Mouse (Mus musculus) megakaryocyte, embryonic 14.5 days (primary cell): ENCODE measurements around the gene Cldn4. TPM values are rescaled to one million over a fixed set of nuclear protein-coding genes. Genes with fewer than 3 reads are reported as not detected.
"Not testable (repeated sequence)": the region's sequence is repeated elsewhere in the genome, so short reads cannot be mapped to it uniquely, and the experiment has no call there.

Experiments
- H3K27me3 ChIP-seq: replicated peaks from 2 replicates; pipeline ENCODE3; 2012; ENCODE audit warnings: inconsistent platforms
- H3K36me3 ChIP-seq: replicated peaks from 2 replicates; pipeline ENCODE3; 2012; ENCODE audit warnings: low read length, inconsistent platforms, mixed read lengths
- H3K4me1 ChIP-seq: 2 replicates; pipeline ENCODE4 v1.6.1; 2012; ENCODE audit warnings: inconsistent platforms
- H3K4me3 ChIP-seq: replicated peaks from 2 replicates; pipeline ENCODE3; 2012; ENCODE audit warnings: moderate library complexity, mild to moderate bottlenecking, inconsistent platforms
- H3K9me3 ChIP-seq: 2 replicates; pipeline ENCODE4 v1.6.1; 2012; ENCODE audit warnings: inconsistent platforms
- FLI1 ChIP-seq: IDR thresholded peaks from 2 replicates; pipeline ENCODE4 v1.6.1; 2012; ENCODE audit warnings: low read length, inconsistent platforms, mixed read lengths
- GATA1 ChIP-seq: IDR thresholded peaks from 3 replicates; pipeline ENCODE4 v1.6.1; 2012; ENCODE audit warnings: mixed read lengths, low read length, inconsistent platforms, borderline replicate concordance
- polyA plus RNA-seq: library from polyadenylated mRNA; stranded (reverse); fragments of >175 nt; gene quantifications from 2 replicates; pipeline ENCODE4 v1.2.3, GENCODE M21; 2012; ENCODE audit warnings: low replicate concordance; ENCODE audit not compliant: insufficient read depth

Gene Cldn4
- polyA plus RNA-seq, 1 experiment = not detected

DNA sequence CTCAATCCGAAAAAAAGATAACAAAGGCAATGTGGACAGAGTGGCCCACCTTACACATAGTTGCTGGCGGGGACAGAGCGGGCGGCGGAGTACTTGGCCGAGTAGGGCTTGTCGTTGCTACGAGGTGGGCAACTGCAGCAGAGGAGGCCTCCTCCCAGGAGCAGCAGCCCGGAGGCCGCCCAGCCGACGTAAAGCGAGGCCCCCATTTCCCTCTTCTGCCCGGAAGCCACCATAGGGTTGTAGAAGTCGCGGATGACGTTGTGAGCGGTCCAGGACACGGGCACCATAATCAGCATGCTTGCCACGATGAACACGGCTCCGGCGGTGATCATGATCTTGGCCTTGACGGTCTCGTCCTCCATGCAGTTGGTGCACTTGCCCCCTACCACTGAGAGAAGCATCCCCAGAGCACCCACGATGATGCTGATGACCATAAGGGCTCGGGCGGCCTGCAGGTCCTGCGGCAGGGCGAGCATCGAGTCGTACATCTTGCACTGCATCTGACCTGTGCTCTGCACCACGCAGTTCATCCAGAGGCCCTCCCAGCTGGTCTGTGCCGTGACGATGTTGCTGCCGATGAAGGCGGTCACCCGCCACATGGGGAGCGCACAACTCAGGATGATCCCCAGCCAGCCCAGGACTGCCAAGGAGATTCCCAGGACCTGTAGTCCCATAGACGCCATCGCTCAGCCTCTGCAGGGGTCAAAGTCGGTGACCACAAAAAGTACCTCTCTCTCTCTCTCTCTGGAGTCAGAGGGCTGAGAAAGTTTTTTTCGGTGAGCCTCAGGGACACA is 474 bp downstream of the Cldn4 start:
- H3K4me3 ChIP-seq = no peak overlapping the region
- TF ChIP-seq GATA1 (no peak), FLI1 (no peak)
- H3K27me3 ChIP-seq = peaks cover 11% of the 10 kb centered on the region
- H3K4me1 ChIP-seq = peaks cover 71% of the 10 kb centered on the region
- no peaks in the 10 kb centered on the region for H3K9me3 ChIP-seq
- H3K36me3 ChIP-seq = peaks cover 8% of the 10 kb centered on the region

DNA sequence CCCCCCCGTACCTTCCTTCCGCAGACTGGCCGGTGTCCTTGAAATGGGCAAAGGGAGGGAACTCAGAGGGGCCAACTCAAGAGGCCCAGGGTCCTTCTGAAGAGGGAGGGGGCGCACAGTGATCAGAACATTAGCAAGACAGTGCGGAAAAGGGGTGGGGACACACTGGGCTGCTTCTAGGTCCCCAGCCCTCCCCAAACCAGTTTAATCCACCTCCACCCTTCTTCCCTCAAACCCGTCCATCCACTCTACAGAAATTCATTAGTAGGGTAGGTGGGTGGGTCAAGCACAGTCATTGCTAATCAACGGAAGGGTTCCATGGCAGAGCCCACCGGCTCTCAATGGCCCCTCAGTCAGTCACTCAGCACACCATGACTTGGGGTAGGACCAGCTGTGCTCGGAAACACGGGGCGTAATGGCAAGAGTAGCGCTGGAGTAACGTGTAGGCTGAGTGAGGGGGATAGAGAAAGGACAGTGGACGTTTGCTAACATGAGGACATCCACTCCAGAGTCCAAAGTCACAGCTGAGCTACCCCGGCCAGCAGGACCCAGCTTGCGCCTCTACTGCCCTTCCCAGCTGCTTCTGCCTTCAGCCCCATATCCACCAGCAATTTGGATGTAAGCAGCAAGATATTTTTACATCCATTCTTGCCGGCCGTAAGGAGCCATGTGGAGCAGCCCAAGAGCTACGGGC is 1.3 kb downstream of the Cldn4 start:
- Histone ChIP-seq H3K9me3 (no peaks in the 10 kb centered on the region), H3K4me3 (no peak overlapping the region), H3K36me3 (peaks cover 16% of the 10 kb centered on the region), H3K27me3 (peaks cover 11% of the 10 kb centered on the region), H3K4me1 (peaks cover 70% of the 10 kb centered on the region)
- no peak for TF ChIP-seq GATA1
- no peak for TF ChIP-seq FLI1

- peaks cover 64% of the 10 kb centered on the region for H3K4me1 ChIP-seq
- no peaks in the 10 kb centered on the region for H3K9me3 ChIP-seq
- H3K4me3 ChIP-seq = no peak overlapping the region
- TF ChIP-seq FLI1 = no peak
- H3K27me3 ChIP-seq = peaks cover 11% of the 10 kb centered on the region
- peaks cover 20% of the 10 kb centered on the region for H3K36me3 ChIP-seq
These were observed 2.6 kb downstream of the Cldn4 start for GRCm38 (mm10) chr5:134944179-134944578.

GRCm38 (mm10) chr5:134942740-134943139 is 4.0 kb downstream of the Cldn4 start:
- H3K4me3 ChIP-seq = no peak overlapping the region
- H3K27me3 ChIP-seq = peaks cover 11% of the 10 kb centered on the region
- H3K9me3 ChIP-seq = no peaks in the 10 kb centered on the region
- H3K36me3 ChIP-seq = peaks cover 27% of the 10 kb centered on the region
- no peak for TF ChIP-seq FLI1
- TF ChIP-seq GATA1 = no peak
- H3K4me1 ChIP-seq = peaks cover 60% of the 10 kb centered on the region

- peaks cover 38% of the 10 kb centered on the region for H3K36me3 ChIP-seq
- H3K9me3 ChIP-seq = no peaks in the 10 kb centered on the region
- H3K27me3 ChIP-seq = peaks cover 11% of the 10 kb centered on the region
- no peak for TF ChIP-seq FLI1
- no peak for TF ChIP-seq GATA1
- no peak overlapping the region for H3K4me3 ChIP-seq
- H3K4me1 ChIP-seq = peaks cover 66% of the 10 kb centered on the region
These were observed 5.1 kb downstream of the Cldn4 start for GRCm38 (mm10) chr5:134941472-134942209.

GRCm38 (mm10) chr5:134939554-134939953 is 7.2 kb downstream of the Cldn4 start:
- H3K27me3 ChIP-seq, H3K4me3 ChIP-seq, H3K9me3 ChIP-seq: not testable (repeated sequence)
- peaks cover 57% of the 10 kb centered on the region for H3K36me3 ChIP-seq
- H3K4me1 ChIP-seq = peaks cover 68% of the 10 kb centered on the region

DNA sequence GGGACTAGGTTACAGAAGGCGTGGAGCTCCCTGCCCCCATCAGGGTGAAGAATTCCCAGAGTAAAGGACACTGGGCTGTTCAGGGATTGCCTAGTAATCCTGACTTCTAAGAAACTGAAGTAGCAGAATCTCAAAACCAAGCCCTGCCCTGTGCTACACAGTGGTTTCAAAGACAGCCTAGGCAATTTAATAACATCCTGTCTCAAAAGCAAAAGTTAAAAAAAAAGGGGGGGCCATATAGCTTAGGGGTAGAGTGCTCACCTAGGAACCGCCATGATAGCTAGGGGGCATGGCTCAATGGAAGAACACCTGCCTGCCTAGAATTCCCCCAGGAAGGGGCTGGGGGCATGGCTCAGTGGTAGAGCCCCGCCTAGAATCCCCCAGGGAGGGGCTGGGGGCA is 7.7 kb downstream of the Cldn4 start:
- Histone ChIP-seq H3K4me3 (no peak overlapping the region), H3K27me3 (no peaks in the 10 kb centered on the region), H3K9me3 (no peaks in the 10 kb centered on the region), H3K4me1 (peaks cover 68% of the 10 kb centered on the region), H3K36me3 (peaks cover 62% of the 10 kb centered on the region)
- TF ChIP-seq GATA1 = no peak
- no peak for TF ChIP-seq FLI1

DNA sequence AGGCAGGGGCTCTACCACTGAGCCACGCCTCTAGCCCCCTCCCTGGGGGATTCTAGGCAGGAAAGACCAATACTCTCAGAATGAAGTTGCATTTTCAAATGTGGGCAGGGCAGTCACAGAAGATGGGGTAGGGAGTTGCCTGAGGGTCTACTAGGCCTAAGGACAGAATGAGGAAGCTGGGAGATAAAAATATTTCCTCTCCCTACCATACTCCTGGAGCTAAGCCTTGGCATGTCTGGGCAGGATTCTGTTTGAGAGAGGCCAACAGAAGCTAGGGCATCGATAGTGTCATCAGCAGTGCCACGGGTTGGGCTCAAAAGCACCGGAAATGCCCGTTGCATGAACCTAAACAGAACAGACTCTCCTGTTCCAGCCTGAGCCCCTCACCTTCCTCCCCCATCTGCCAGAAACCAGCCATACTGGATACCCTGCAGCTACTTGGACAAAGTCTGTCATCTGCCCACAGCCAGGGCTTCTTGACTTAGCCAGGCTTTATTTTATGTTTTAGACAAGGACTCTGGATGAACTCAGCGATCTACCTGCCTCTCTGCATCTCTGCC is 10.0 kb downstream of the Cldn4 start:
- H3K4me1 ChIP-seq = peaks cover 74% of the 10 kb centered on the region
- H3K4me3 ChIP-seq = no peak overlapping the region
- H3K9me3 ChIP-seq = no peaks in the 10 kb centered on the region
- H3K27me3 ChIP-seq = no peaks in the 10 kb centered on the region
- H3K36me3 ChIP-seq = peaks cover 67% of the 10 kb centered on the region
- no peak for TF ChIP-seq GATA1
- no peak for TF ChIP-seq FLI1

DNA sequence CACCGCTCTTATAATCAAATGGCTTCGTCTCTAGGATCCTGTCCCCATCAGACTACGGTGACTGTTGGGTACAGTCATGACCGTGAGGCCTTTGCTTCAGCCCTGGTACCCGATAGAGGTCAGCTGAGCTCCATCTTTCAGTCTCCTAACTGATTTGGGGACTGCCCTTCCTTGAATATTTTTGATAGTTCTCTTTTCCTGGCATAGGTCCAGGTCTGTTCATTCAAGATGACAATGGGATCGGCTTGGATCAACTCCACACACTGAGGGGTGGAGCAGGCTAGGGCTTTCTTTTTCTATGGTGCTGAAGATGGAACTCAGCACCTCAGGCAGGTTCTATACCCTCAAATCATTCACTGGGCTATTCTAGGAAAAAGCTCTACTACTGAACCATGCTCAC is 10.7 kb downstream of the Cldn4 start:
- Histone ChIP-seq H3K27me3 (no peaks in the 10 kb centered on the region), H3K4me1 (peaks cover 77% of the 10 kb centered on the region), H3K9me3 (no peaks in the 10 kb centered on the region), H3K4me3 (no peak overlapping the region), H3K36me3 (peaks cover 61% of the 10 kb centered on the region)
- TF ChIP-seq GATA1 (no peak), FLI1 (no peak)

GRCm38 (mm10) chr5:134934666-134935065 is 12.1 kb downstream of the Cldn4 start:
- no peak for TF ChIP-seq FLI1
- TF ChIP-seq GATA1 = no peak
- peaks cover 50% of the 10 kb centered on the region for H3K36me3 ChIP-seq
- H3K4me3 ChIP-seq = no peak overlapping the region
- H3K4me1 ChIP-seq = peaks cover 74% of the 10 kb centered on the region
- H3K9me3 ChIP-seq = no peaks in the 10 kb centered on the region
- no peaks in the 10 kb centered on the region for H3K27me3 ChIP-seq

- H3K4me3 ChIP-seq = peak overlapping the region; percentile 88
- H3K36me3 ChIP-seq = peaks cover 50% of the 10 kb centered on the region
- not testable (repeated sequence) for H3K27me3 ChIP-seq, H3K9me3 ChIP-seq
- H3K4me1 ChIP-seq = peaks cover 68% of the 10 kb centered on the region
These were observed 13.0 kb downstream of the Cldn4 start for GRCm38 (mm10) chr5:134933686-134934085.
